Mouse (Mus musculus): ENCODE measurements around the gene Ppp1r12b. TPM values are rescaled to one million over a fixed set of nuclear protein-coding genes. Genes with fewer than 3 reads are reported as not detected.
A peak's percentile ranks its signal among the peaks of the same experiment; 100 is the strongest.

Ppp1r12b gene
- total RNA-seq, 2 experiments from 2014 or later = 147 to 165 TPM

DNA sequence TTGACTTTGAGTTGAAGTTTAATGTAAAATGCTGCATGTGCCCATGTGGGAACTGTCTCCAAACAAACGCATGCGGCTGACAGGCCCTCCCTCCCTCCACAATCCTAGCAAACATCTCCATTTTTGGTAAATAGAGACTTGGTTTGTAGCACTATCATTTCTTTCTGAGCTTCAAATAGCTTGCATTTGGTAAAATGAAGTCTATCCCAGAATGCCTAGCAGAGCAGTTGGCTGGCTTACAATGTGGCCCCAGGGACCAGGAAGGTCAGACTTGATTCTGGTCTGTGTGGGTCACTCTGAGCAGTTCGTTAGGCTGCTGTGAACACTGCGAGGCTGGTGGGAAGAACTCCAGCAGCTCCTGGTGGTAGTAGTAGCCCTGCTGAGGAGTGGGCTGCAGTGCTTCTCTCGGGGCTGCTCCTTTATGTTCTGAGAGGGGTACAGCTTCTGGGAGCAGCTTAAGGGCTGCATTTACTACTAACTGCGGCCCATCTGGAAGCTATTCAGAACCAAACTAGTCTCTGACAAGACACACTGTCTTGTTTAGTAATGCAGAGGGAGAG lies 180.9 kb downstream of the Ppp1r12b start:
- intact Hi-C loops (cut with DNase I) = loop anchor here (5.0 kb wide), 1 partner anchor 52 kb away; no protein-coding TSS in a partner anchor
- no peak for DNase-seq (ENCODE audit: low spot score)

DNA sequence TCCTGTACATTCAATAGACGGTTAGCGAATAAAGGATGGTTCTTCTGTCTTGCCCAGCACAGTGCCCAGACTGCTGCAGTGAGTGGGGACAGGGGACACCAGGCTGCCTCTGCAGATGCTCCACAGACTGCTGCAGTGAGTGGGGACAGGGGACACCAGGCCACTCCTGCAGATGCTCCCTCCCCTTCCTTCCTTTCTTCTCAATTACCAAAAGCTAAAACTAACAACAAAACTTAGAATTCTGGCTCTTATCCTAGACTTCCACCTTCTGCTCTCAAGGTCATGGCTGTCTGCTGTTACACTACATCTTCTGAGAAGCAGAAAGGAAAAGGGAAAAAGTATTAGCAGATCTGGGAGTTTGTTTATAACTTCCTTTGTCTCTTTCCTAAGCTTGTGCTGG lies 181.5 kb downstream of the Ppp1r12b start:
- intact Hi-C loops (cut with DNase I) = no loop called here
- no peak for DNase-seq (ENCODE audit: low spot score)

DNA sequence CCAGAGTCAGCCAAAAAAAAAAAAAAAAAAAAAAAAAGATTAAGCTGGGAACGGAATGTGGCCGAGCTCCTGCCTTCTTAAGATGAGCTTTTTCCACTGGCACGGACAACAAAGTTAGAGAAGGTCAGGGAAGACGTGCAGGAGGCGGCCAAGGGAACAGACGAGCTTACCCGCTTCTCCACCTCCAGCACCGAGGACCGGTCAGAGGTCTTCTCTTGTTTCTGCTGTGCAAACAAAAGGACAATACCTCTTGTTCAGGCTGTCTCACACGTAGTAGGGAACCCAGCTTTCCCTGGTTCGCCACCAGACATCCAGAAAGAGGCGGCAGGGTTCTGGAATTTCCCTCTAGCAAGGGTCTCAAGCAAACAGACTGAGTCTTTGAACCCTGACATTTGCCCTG lies 182.5 kb downstream of the Ppp1r12b start:
- intact Hi-C loops (cut with DNase I) = loop anchor here (2.0 kb wide), 1 partner anchor 30 kb away; no protein-coding TSS in a partner anchor
- no peak for DNase-seq (ENCODE audit: low spot score)

DNA sequence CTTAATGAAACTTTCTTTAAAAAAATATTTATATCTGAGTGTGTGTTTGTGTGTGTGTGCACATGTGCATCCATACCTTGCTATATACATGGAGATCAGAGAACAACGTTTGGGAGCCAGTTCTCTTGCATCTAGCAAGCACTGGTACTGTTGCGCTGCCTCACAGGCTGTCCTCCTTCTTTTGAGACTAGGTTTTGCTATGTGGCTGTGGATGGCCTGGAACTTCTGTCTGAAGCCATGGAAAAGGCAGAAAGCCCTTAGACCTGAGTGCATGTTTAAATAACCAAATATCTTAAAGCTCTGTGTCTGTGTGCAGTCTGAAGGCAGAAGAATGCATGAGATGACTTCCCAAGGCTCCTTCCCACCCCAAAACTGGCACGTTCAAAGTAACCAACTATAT lies 182.9 kb downstream of the Ppp1r12b start:
- intact Hi-C loops (cut with DNase I) = loop anchor here (2.0 kb wide), 1 partner anchor 30 kb away; no protein-coding TSS in a partner anchor
- DNase-seq (ENCODE audit: low spot score) = no peak

DNA sequence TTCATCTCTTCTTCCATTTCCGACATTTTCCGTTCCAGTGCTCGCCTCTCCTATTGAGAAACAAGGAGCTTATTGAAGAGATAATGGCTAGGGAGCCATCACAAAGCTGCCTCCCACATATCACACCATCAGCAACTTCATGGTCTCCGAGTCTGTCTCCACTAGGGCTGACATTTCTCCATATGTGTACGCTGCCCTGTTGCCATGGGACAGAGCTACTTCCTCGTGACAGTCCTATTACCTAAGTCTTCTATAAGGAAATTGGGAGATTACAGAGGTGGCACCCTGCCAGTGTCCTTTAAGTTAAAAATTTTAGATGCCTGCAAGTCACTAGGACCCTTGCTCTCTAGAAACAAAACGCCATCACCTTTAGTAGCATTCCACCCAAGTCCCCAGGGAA lies 183.7 kb downstream of the Ppp1r12b start:
- intact Hi-C loops (cut with DNase I) = loop anchor here (2.0 kb wide), 1 partner anchor 31 kb away; no protein-coding TSS in a partner anchor
- DNase-seq (ENCODE audit: low spot score) = no peak

DNA sequence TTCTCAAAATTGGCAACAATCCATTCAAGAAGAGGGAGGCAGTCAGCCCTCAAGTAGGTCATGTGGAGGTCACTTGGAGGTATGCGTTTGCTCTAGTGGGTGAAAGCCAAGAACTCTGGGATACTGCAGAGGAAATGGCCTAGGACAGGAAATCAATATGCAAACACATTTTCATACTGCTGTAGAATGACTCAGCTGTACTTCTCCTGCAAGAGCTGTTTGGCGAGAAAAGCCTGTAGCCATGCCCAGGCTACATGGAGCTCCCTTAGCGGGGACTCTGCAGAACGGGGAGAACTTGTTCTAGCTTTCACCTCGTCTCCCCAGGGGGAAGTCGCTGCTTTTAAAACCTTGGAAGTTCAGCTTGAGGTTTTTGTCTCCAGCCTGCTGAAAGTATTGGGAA lies 184.4 kb downstream of the Ppp1r12b start:
- intact Hi-C loops (cut with DNase I) = no loop called here
- peak; percentile 66 for DNase-seq (ENCODE audit: low spot score)

DNA sequence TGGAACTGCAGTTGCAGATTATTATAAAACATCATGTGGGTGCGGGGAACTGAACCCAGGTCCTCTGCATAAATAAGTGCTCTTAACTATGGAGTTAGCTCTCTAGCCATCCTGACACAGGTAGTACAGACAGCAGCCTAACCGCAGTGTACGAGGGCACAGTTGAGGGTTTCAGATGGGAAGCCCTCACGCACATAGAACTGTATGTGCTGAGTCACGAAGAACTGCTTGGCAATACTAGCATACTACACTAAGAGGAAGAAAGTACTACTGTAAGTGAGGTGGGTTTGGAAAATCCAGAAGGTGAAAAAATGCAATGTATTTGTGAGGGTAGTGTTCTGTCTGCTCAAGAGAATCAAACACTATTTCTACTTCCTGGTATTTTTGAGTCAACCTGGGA lies 185.4 kb downstream of the Ppp1r12b start:
- intact Hi-C loops (cut with DNase I) = no loop called here
- DNase-seq (ENCODE audit: low spot score) = no peak

DNA sequence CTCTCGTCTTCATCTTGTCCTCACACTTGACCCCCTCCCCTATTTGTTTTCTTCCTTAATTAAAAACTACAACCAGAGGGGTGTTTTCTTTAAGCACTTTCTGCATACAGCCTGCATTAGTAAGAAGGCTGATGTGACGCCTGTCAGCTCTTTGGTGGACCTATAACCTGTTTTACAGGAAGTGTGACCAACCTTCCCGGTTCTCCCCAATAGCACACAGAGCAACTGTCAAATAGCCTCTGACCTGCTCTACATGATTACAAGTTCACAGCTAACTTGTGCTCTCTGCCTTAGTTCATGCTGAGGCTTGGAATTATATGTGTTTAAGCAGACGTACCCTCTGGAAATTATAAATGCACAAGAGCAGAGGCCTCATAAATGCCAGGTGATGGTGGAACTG lies 189.3 kb downstream of the Ppp1r12b start:
- DNase-seq (ENCODE audit: low spot score) = no peak
- intact Hi-C loops (cut with DNase I) = no loop called here

DNA sequence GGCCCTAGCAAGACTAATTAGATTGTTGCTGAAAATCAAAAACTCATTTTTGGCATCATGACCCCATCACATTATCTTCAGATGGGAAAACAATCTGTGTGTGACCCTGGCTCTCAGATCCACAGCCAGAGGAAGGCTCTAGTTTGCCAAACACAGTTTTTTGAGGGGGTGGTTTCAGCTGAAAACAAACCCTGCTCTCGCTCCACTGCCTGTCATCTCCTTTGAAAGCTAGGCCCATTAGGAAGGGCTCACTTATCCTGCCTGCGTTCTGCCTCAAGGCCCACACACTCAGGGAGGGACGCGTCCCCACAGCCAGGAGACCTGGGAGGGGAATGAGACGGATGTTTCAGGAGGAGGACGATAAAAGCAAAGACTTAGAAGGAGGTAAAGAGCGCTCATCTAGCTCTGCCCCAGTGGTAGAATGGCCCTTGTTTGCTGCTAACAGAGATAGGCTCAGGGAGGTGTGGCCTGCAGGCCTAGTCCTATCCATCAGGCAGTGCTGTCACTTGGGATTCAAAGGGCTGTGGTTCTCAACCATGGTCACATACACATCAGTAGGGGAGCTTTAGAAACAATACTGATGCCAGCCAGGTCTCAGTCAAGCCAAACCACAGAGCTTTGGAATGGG lies 190.8 kb downstream of the Ppp1r12b start:
- no peak for DNase-seq (ENCODE audit: low spot score)
- intact Hi-C loops (cut with DNase I) = no loop called here

DNA sequence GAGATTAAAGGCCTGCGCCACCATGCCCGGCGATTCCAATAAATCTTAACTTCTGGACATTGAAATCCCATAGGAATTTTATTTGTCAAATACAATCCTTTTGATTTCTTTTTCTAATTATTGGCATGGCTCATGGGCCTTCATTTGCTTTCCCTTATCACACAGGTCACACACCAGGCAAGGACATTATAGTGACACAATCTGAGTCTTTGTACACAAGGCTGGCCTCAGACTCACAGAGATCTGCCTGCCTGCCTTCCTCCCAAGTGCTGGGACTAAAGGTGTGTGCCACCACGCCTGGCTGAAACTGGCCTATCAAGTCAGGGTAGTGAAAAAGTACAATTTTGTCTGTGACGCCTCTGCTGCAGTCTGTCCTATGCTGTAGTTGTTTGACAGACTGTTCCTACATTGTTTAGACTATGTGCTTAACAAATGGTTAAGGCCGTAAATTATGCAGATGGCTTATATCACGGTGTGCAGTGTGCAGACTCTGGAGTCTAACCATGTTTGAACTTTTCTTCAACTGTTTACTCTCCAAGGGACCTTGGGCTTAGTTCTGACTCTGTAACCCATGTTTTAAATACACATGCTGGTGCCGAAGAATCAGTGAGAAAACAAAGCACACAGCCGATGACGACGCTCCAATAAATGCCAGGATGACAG lies 191.8 kb downstream of the Ppp1r12b start:
- no peak for DNase-seq (ENCODE audit: low spot score)
- intact Hi-C loops (cut with DNase I) = no loop called here

DNA sequence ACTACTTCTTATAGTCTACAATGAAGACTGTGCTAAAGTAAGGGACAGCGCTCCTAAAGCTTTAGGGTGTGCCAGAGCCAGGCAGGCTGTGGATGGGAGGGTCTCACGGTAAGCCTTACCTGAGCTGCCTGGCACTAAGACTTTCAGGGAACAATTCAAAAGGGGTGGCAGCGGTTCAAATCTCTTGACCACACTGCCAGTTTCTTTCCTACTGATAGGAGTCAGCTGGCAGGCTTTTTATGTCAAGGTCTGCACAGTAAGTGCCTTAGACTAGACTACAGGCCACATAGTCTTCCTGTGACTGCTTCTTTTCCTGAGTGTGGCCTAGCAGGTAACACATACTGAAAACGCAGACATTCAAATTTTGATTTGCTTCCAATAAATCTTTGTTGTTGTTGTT lies 192.5 kb downstream of the Ppp1r12b start:
- intact Hi-C loops (cut with DNase I) = no loop called here
- no peak for DNase-seq (ENCODE audit: low spot score)

DNA sequence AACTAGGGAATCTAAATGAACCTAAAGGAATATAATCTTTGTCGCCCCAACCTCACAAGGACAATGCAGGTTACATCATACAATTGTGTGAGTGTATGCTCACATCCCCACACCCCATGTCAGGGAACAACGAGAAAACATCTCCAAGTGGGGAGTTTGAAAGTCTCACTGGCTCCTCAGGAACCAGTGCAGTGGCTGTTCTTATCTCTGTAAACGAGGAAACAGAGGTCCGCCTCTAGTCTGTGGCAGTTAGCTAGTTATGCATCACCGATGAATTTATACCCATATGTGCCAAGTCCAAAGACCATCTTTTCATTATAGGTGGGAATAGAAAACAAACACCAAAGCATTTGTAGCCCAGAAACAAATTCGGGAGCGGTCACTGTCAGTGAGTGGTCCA lies 194.2 kb downstream of the Ppp1r12b start:
- intact Hi-C loops (cut with DNase I) = no loop called here
- no peak for DNase-seq (ENCODE audit: low spot score)

DNA sequence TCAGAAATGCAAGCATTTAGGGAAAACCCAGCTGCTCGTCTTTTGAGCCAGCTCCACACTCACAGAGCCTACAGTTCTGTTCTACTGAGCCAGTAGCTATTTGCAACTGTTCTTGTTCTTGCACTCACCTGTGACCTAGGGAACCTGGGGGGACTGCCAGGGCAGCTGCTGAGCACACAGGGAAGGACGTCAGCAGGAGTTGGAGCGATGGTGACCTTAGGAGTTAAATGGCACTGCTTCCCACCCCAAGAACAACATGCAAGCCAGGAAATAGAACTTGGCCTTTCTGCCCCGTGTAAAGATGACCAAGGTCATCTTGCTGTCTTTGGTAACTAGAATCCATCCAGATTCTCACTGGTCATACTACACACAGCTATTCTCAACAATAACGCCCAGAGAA lies 195.1 kb downstream of the Ppp1r12b start:
- intact Hi-C loops (cut with DNase I) = no loop called here
- no peak for DNase-seq (ENCODE audit: low spot score)

DNA sequence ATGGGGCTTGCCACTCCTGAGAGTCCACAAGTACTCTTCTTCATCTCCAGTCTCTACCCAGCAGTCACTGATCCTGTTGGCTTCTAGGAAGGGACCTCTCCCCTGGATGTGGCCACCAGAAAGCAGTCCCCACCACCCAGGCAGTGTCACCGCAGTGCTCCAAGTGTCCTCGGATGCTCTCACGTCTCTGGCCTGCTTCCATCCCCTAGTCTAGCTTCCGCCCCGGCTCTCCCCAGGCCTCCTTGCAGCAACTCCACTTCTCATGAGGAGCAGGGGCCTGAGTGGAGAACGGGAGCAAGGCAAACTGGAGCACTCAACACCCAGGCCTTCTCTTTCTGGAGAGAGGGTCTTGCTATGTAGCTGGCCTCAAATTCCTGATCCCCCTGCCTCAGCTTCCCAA lies 196.6 kb downstream of the Ppp1r12b start:
- DNase-seq (ENCODE audit: low spot score) = peak; percentile 55
- intact Hi-C loops (cut with DNase I) = no loop called here

DNA sequence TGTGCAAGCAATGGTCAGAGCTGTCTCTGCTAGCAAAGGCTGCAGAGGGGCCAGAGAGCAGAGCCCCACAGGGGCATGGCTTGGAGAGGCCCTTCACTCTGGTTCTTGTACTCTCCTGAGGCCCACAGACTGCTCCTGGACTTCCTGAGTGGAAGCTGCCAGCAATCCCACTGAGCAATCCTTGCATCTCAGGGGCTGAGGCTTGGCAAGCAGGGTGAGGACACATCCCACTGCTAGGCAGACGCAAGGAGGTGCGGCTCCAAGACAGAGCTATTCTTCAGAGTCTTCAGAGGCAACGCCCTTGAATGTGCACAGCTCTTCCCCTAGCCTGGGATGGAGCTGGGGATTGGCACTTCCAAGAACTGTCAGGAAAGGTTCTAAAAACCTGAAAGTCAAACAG lies 198.5 kb downstream of the Ppp1r12b start:
- intact Hi-C loops (cut with DNase I) = no loop called here
- DNase-seq (ENCODE audit: low spot score) = no peak

DNA sequence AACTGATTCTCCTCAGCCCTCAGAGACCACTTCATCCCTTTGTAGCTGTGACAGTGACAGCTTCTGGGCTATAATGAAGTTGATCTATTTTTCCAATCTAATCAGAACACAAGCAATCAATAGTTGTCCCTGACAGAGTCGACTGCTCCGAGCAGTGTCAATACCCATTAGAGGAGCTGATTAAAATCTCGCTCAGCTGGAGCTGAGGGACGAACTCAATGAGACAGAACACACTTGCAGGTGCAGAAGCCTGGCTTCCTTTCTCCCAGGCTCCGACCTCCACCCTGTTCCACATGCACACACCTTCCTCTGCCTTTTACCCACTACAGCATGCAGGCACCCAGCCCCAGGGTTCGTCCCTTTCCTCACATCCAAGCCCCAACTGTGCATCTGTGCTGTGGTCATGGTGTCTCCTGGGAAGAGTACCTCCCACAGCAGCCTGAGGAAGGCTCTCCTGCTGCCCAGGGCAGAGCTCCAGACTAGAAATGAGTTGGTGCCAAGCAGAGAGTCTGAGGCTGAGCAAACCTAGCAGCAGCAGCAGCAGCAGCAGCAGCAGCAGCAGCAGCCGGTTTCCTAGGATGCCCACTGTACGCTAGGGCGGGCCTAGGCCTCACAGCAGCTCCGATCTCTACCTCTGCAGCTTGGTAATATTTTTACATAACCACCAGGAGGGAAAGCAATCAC lies 199.4 kb downstream of the Ppp1r12b start:
- DNase-seq (ENCODE audit: low spot score) = no peak
- intact Hi-C loops (cut with DNase I) = no loop called here

DNA sequence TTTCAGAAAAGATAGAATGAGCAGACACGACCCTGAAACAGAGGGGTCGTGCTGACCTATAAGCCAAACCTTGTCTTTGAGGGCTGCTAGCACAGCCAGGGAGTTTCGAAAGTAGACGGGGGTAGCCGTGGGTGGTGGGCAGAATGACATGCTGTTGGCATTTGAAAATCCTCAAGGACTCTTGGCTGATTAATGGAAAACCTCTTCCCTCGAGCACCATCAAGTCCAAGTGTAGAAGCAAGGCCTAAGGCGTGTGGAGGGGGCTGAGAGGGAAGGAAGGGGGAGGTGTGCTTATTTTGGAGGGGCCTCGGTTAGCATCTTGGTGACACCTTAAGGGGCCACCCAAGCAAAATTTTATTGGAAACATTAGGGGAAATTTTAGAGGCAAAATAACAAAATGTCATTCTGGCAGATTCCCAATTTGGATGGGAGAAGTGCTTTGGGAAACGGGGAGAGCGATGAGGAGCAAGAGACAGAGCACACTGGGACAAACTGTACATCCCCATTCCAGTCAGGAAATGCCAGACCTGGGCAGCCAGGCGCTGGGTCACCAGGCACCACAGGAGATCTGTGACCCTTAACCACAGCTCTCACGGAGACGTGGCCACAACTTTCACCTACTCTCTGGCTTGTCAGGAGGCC lies 200.1 kb downstream of the Ppp1r12b start:
- intact Hi-C loops (cut with DNase I) = no loop called here
- DNase-seq (ENCODE audit: low spot score) = no peak

DNA sequence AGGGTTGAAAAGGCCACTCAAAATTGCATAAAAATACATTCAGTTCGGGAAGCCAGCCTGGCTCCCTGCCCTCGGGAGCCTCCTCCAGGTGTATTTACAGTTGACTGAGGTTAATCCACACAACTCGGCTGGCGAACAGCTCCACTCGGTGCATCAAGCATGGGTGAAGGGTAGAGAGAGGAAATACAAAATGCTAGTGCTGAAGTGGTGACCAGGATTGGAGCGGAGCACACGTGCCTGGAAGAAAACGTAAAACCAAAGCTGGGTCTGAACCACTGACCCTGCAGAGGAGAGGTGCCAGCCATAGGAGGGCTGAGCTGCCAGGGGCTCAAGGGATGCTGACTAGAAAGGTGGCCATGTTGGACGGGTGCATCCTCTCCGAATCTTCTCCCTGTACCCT lies 200.9 kb downstream of the Ppp1r12b start:
- intact Hi-C loops (cut with DNase I) = no loop called here
- no peak for DNase-seq (ENCODE audit: low spot score)

DNA sequence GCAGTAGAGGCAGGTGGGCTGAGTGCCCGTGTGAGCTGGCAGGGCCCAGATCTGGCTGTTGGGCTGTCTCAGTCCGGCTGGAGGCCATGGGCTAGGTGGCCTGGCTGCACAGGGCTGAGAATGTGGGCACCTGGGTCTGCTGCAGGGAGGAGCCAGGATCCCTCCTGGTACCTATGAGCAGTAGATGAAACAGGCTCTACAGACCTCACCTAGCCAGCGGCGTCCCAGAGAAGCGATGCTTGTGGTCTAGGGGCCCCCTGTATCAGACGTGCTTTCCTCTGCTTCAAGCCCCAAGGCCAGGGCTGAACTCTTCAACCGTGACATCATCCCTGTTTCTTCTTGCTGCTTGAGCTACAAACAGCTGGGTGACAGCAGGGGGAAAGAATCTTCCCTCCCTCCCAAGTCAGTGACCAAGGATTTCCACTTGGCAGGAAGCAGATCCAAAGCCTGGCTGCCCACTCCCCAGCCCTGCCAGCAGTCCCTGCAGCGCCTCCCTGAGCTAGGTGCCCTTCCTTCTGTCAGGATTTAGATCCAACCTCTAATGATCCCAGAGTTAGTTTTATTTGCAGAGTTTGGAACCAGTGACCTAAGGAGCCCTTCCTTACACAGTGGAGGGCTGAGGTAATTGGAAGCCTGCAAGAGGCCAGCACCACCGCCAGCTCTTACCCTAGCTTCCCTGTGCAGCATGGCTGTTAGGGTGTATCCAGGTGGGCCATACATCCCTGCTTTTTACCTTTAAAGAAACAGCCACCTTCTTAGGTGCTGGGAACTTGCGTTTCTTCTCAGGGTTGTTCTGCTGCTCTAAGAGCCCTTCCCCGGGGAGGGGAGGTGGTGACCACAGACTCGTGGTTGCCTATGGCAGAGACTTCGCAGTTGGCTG lies 201.8 kb downstream of the Ppp1r12b start:
- intact Hi-C loops (cut with DNase I) = no loop called here
- DNase-seq (ENCODE audit: low spot score) = peak; percentile 65

DNA sequence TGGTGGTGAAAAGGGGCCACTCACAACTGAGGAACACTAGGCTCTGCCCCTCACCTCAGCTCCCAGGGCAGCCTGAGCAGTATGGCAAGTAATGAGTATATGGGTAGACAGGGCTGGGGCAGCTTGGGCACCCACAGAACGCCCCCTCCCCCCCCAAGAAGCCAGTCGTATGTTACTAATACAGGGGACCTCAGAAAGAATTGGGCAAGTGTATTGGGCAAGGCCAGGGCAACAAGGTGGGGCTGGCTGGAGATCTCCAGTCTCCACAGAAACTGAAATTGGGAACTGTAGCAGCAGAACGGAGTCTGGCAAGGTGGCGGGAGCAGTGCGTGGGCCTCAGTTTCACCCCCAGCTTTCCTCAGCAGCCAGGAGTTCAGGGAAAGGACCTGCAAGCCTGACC lies 203.3 kb downstream of the Ppp1r12b start:
- intact Hi-C loops (cut with DNase I) = no loop called here
- no peak for DNase-seq (ENCODE audit: low spot score)
